Mouse (Mus musculus): ENCODE data around the gene Wdr17. TPM values are rescaled to one million over a fixed set of nuclear protein-coding genes. Genes with fewer than 3 reads are reported as not detected.
A peak's percentile ranks its signal among the peaks of the same experiment; 100 is the strongest.

The Wdr17 gene
- polyA plus RNA-seq, 1 experiment from 2014 or later = 15.1 TPM

- peak; percentile 54; the same call in 1 of the 2 replicates for ATAC-seq (ENCODE audit: low FRiP score)
- Histone ChIP-seq H3K36me3 (no peaks in the 10 kb centered on the region), H3K4me1 (peaks cover 7% of the 10 kb centered on the region), H3K9ac (replicated peaks) (no peak overlapping the region), H3K27ac (replicated peaks) (peak overlapping the region; percentile 33), H3K4me2 (no peak overlapping the region), H3K4me3 (replicated peaks) (no peak overlapping the region), H3K9me3 (replicated peaks) (no peaks in the 10 kb centered on the region), H3K27me3 (replicated peaks) (no peaks in the 10 kb centered on the region)
- 68% methylated on average over 5 of the region's 5 CpGs for WGBS
These were observed 292.4 kb downstream of the Wdr17 start for GRCm38 (mm10) chr8:54594634-54595033.

GRCm38 (mm10) chr8:54582886-54583285 lies 304.1 kb downstream of the Wdr17 start:
- WGBS = 59% methylated on average over 1 of the region's 1 CpGs
- Histone ChIP-seq H3K4me2 (no peak overlapping the region), H3K4me3 (replicated peaks) (no peak overlapping the region), H3K4me1 (no peaks in the 10 kb centered on the region), H3K9ac (replicated peaks) (no peak overlapping the region), H3K36me3 (no peaks in the 10 kb centered on the region), H3K27ac (replicated peaks) (no peak overlapping the region), H3K9me3 (replicated peaks) (no peaks in the 10 kb centered on the region), H3K27me3 (replicated peaks) (no peaks in the 10 kb centered on the region)
- no peak for ATAC-seq (ENCODE audit: low FRiP score)

GRCm38 (mm10) chr8:54581436-54581835 lies 305.5 kb downstream of the Wdr17 start:
- Histone ChIP-seq H3K4me2 (no peak overlapping the region), H3K9ac (replicated peaks) (no peak overlapping the region), H3K4me3 (replicated peaks) (no peak overlapping the region), H3K4me1 (no peaks in the 10 kb centered on the region), H3K36me3 (no peaks in the 10 kb centered on the region), H3K9me3 (replicated peaks) (no peaks in the 10 kb centered on the region), H3K27me3 (replicated peaks) (no peaks in the 10 kb centered on the region), H3K27ac (replicated peaks) (no peak overlapping the region)
- 90% methylated on average over 3 of the region's 3 CpGs for WGBS
- ATAC-seq (ENCODE audit: low FRiP score) = no peak

Other genes with a start within 250 kb of the Wdr17 start
- gene Gpm6a, start 67.7 kb upstream of the Wdr17 start, polyA plus RNA-seq (2015; fragmentation: Nextera tagmentation; extraction: Ambion mirVana) = 411 and 481 TPM in 2 replicates